Mouse (Mus musculus): ENCODE data around the gene Cd59a.
A peak's percentile ranks its signal among the peaks of the same experiment; 100 is the strongest.
"Not testable (repeated sequence)": the region's sequence is repeated elsewhere in the genome, so short reads cannot be mapped to it uniquely, and the experiment has no call there.

The Cd59a gene

GRCm38 (mm10) chr2:104109021-104109420, 13.4 kb downstream of the Cd59a start:
- DNase-seq (ENCODE audit: inconsistent ontology term), result not testable (repeated sequence)

- DNase-seq (ENCODE audit: inconsistent ontology term), result peak; percentile 16
Observed at GRCm38 (mm10) chr2:104109528-104109927, 13.9 kb downstream of the Cd59a start.

DNA sequence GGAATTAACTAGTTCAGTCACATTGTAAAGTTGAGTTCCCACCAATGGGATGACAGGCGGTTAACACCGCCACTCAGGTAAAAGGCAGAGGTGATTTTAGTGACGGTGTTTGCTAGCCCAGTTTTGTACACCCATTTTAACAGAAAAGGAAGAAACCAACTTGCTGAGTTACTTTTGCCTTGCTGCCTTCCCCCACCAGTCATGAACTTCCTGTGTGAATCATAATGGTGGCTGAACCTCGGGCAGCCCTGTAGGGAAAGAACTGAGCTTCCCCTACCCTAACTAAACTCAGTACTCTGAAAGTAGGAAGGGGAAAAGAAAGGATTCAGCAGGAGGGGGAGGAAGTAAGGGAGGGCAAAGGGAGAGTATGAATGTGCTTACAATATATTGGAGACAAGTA, 14.4 kb downstream of the Cd59a start:
- DNase-seq (ENCODE audit: inconsistent ontology term), result no peak

DNA sequence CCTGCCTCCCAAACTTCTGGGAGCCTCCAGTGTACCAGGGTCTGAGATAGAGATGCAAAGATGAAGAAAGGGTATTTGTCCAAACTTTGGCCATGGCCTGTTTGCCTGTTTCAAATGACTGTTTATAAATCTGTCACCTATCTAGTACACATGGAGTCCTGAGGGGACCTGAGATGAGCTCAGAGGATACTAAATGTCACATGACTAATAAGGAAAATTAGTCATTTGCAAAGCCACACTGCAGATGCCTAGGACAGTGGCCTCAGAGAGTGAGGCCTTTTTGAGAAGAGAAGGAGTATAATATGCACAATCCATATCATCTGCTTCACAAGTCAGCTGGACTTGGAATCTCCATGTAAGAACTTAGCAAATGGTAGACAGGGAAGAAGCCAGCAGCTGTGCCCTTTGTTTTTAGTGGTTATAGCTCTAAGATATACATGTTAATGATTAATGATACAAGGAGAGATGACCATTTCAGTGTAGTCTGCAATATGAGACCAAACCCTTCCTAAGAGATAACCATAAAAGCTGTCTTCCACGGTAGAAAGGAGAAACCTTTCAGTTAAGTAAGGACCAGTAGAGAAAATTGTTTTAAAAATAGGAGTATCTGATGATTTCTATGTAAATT, 15.7 kb downstream of the Cd59a start:
- DNase-seq (ENCODE audit: inconsistent ontology term), result not testable (repeated sequence)

DNA sequence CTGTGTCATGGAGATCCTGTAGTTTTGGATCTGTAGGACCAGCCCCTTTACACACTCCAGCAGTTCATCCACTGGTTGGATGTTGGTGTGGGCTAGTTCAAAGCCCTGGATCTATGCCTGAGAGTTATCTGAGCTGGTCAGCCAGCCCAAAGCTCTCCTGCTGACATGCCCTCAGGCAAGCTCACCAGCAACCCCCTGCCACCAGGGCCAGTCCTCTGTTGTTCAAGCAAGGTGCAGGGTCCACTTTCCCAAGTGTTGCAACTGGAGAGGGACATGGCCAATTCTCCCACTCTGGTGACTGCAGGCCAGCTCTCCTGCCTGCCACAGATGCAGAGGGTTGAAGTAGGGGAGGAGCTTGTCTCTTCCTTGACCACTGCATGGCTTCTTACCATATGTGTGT, 18.0 kb downstream of the Cd59a start:
- not testable (repeated sequence) for DNase-seq (ENCODE audit: inconsistent ontology term)

GRCm38 (mm10) chr2:104114898-104115297, 19.3 kb downstream of the Cd59a start:
- no peak for DNase-seq (ENCODE audit: inconsistent ontology term)

- not testable (repeated sequence) for DNase-seq (ENCODE audit: inconsistent ontology term)
Observed at GRCm38 (mm10) chr2:104117173-104117572, 21.6 kb downstream of the Cd59a start.

DNA sequence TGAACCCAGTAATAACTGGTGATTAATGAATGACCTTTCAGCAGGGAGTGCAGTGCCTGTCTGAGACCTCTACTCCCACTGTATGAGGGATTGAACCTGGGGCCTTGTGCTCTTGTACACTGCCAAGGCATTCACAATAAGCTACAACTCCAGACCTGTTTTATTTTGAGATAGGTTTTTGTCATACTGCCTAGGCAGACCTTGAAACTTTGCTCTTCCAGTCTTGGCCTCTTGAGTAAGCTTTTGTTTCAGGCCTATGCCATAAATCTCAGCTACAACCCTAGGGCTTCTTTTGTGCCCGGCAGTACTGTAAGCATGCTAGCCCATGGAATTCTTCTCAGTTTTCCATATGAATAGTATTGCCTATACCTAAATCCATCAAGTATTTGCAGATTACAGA, 23.5 kb downstream of the Cd59a start:
- DNase-seq (ENCODE audit: inconsistent ontology term), result no peak

- no peak for DNase-seq (ENCODE audit: inconsistent ontology term)
Observed at GRCm38 (mm10) chr2:104120312-104120711, 24.7 kb downstream of the Cd59a start.

- DNase-seq (ENCODE audit: inconsistent ontology term), result no peak
Observed at GRCm38 (mm10) chr2:104121681-104122504, 26.3 kb downstream of the Cd59a start.

DNA sequence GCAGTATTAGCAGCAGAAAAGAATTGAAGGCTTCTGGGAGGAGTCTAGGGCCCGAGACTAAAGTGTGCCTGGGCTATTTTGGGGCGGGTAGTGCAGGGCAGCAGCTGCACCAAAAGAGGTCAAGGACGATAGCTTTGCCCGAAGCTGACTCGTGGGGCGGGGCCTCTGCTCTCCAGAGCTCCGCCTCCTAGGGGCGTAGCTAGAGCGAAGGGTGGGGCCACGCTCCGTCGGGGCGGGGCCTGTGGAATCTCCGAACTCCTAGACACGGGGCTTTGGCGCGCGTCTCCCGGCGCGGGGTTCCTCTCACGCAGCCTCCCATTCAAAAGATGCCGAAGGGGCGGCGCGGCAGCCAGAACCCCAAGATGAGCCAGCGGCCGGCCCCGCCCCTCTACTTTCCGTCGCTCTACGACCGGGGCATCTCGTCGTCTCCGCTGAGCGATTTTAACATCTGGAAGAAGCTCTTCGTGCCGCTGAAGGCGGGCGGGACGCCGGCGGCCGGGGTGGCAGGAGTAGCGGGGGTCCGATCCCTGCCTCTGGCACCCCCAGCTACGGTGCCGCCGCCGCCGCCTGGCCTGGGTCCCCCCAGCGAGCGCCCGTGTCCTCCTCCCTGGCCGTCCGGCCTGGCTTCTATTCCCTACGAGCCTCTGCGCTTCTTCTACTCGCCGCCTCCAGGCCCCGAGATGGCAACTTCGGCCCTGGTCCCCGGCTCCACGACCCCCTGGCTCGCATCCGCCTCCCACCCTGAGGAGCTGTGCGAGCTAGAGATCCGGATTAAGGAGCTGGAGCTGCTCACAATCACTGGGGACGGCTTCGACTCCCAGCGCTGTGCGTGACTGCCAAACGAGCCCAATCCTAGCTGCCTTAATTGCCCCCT, 27.1 kb downstream of the Cd59a start, which contains the start of gene A930018P22Rik:
Gene A930018P22Rik, plus strand, starts transcription at position 265 of the 874 bp plus-strand sequence.
- DNase-seq (ENCODE audit: inconsistent ontology term), result peak; percentile 98

DNA sequence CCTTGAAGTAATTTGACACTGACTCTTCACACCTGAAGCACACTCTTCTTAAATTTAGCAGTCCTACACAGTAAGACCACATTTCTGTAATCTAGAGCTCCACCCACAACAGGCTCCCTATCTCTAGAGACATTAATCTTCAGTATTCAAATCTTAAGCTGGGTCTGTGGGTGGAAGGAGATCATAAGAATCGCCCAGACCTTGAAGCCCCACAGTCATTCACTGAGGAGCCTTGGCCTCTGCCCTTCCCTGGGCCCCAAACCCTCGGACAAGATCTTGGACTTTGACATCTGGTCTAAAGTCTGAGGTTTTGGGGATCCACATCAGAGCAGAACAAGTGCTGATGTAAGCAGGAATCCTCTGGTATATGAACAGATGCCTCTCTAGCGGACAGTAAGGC, 27.9 kb downstream of the Cd59a start:
- peak; percentile 12 for DNase-seq (ENCODE audit: inconsistent ontology term)

DNA sequence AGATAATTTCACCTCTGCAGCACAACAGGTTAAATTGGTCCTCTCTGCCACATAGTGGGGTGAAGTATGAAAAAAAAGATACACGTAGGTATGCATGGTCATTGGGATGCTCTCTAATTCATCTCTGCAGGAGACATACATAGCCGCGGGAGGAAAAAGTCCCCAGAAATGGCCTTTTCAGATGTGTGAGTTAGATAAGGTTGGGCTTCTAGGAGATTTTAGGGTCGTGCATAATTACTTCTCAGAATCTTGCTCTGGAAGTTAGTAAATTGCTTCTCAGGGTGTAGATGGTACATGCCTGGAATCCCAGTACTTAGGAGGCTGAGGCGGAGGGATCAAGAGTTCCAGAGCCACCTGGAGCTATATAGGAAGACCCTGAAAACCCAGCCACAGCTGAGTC, 28.5 kb downstream of the Cd59a start:
- DNase-seq (ENCODE audit: inconsistent ontology term), result no peak

DNA sequence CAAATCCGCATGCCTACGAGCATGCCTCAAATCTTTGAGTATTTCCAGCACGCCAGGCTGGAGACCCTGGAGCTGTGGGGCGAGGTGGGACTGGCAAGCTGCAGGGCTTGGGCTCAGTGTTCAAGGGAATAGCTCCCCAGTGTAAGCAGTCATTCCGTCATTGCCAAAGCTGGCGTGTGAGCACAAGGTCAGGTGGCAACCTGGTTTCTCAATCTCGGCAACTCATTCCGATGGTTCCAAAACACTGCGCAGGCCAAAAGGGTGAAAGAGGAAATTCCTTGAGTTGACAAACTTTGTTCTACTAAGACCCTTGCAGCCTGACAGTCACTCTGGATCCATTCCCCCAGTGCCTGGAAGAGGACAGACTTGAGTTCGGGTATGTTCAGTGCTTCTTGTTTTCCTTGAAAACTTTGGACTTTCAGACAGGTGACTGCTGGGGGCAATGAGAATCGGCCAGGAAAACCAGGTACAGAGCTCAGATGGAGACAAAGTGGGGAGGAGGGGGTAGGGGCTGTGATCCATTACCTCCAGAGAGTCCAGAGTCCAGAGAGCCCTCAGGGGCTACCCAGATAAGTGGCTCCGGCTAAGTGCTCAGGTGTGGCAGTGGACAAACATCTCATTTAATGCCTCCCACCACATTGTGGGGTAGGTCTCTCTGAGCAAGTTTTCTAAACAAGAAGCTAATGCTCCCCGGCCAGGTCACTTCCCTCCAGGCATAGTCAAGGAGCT, 33.4 kb downstream of the Cd59a start:
- no peak for DNase-seq (ENCODE audit: inconsistent ontology term)

DNA sequence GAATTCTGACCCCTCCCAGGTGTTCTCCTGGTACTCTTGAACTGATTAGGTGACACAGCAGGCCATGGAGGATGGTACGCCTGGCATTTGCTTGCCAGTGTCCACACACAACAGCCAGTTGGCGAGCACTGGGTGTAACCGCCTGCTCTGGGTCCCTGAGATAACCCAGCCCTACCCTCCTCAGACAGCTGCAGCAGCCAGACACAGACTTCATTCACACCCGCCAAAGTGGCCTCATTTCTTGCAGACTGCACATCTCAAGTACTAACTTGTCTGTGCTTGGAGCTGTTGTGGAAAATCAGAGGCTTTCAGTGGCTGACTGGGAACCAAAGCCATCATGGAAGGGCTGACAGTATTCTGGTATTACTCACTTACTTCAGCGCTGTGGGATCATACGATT, 34.6 kb downstream of the Cd59a start:
- DNase-seq (ENCODE audit: inconsistent ontology term), result no peak

- DNase-seq (ENCODE audit: inconsistent ontology term), result no peak
Observed at GRCm38 (mm10) chr2:104130969-104131368, 35.4 kb downstream of the Cd59a start.

- no peak for DNase-seq (ENCODE audit: inconsistent ontology term)
Observed at GRCm38 (mm10) chr2:104132266-104132859, 36.8 kb downstream of the Cd59a start.

DNA sequence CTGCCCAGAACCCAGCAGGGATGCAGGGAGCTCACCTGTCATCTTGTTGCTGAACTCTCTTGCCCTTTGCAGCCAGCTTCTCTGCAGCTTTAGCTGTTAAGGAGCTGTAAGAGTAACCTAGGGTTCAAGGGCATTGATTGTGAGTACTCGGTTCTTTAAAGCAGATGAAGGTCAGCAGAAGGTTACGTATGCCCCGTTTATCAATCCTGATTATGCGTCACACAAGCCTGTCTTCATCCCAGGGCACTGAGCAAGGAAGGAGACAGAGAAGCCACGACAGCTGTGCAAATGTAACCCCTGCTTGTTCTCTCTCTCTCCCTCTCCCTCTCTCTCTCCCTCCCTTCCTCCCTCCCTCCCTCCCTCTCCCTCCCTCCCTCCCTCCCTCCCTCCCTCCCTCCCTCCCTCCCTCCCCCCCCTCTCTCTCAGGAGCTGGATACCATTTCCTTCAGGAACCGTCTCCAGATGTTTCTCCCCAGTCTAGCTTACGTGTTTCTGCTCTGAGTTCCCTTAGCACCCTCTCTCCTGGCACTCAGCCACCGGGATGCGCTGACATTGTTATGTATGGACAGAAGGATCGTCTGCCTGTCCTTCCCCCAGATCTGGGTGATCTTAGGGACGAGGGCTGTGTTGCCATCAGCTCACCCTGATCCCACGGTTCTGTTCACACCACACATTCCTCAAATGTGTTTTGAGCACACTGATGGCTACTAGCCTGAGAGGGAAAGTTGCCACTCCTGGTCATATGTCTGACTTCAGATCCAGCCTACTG, 37.6 kb downstream of the Cd59a start:
- DNase-seq (ENCODE audit: inconsistent ontology term), result no peak

DNA sequence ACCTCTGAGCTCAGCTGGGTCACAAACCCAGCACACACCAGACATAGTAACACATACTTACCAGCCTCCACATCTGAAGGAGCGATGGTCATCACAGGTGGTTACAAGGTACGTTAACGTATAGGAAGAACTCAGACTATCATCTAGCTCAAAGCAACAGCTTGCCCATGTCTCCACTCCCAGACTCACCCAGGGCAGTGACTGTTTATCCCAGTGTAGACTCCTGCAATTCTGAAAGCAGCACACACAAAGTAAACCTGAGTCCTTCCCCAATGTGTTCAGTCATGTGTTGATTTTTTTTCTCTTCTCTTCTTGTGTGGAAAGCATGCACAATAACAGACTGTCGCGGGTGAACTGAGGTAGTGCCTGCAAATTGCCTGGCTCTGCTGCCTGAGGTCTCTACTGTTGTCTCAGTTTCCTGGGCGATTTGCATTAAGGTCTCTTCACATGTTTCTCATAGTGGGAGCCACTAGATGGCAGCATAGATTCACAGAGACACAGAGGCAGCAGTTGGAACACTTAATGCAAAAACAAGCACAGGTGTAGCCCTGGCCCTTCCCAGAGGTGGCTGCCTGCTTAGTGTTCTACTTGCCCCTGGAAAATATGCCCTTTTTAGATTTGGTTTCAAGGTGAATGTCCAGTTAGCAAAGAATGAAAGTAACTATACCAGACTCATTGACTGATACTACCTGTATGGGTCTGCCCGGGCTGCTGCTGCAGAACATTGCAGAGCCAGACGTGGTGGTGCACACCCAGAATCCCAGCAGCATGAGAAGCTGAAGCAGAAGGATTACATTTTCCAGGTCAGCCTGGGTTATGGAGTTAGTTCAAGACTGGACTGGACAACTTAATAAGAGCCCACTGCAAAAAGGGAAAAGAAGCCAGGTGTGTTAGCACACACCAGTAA, 38.8 kb downstream of the Cd59a start:
- DNase-seq (ENCODE audit: inconsistent ontology term), result peak; percentile 74
